ENCODE assay signal across 25 mouse cellular contexts in genomic region chr13:110942986-110943644, GRCm38 (mm10).
DNase-seq lines count a peak whose midpoint lies in the region; ATAC-seq and TF ChIP-seq lines count a peak whose summit lies in the region.
"Had no signal": no experiment of that assay in that cellular context is flagged by ENCODE, and none has a peak within 500 bp of the region (broad histone marks: within the 10 kb centered on the region; RNA-seq: fewer than 3 reads in every experiment).

No protein-coding gene starts in this region.

- H3K79me2 ChIP-seq in myocyte (ENCODE audit: control insufficient read depth, insufficient read depth): no peaks in the 10 kb centered on the region

- H3K4me3 ChIP-seq in kidney, postnatal 0 days (replicated peaks; ENCODE audit: low read depth, low read length): no peak overlapping the region
- H3K4me3 ChIP-seq in midbrain, embryonic 11.5 days (ENCODE audit: low read depth, low read length): no peak overlapping the region
- H3K4me3 ChIP-seq in midbrain, embryonic 15.5 days: no peak overlapping the region
- H3K4me3 ChIP-seq in myocyte: no peak overlapping the region
- H3K4me3 ChIP-seq: embryonic facial prominence, embryonic 13.5 days; forebrain, embryonic 13.5 days had no signal

- no peak for TF ChIP-seq POLR2A in myocyte (IDR thresholded peaks at IDR 0.05; ENCODE audit: insufficient read length, low read depth)

- no peaks in the 10 kb centered on the region for H3K9me3 ChIP-seq in kidney, postnatal 0 days (replicated peaks; ENCODE audit: low read length)
- no peaks in the 10 kb centered on the region for H3K9me3 ChIP-seq in midbrain, embryonic 11.5 days (ENCODE audit: control insufficient read depth, low read length)
- H3K9me3 ChIP-seq in midbrain, embryonic 15.5 days: no peaks in the 10 kb centered on the region
- H3K9me3 ChIP-seq: embryonic facial prominence, embryonic 13.5 days; forebrain, embryonic 13.5 days had no signal

- no peak overlapping the region for H3ac ChIP-seq in myocyte (ENCODE audit: control insufficient read depth, insufficient read length)

- WGBS in kidney, postnatal 0 days: 58% methylated on average over 4 of the region's 4 CpGs
- 92% methylated on average over 4 of the region's 4 CpGs for WGBS in midbrain, embryonic 11.5 days
- WGBS in midbrain, embryonic 15.5 days: 89% methylated on average over 4 of the region's 4 CpGs

- no peaks in the 10 kb centered on the region for H3K27me3 ChIP-seq in kidney, postnatal 0 days (ENCODE audit: insufficient read depth, low read length)
- H3K27me3 ChIP-seq in midbrain, embryonic 11.5 days (ENCODE audit: control insufficient read depth, insufficient read depth, low read length): no peaks in the 10 kb centered on the region
- H3K27me3 ChIP-seq in midbrain, embryonic 15.5 days (replicated peaks): no peaks in the 10 kb centered on the region
- H3K27me3 ChIP-seq in myocyte (ENCODE audit: control insufficient read depth, insufficient read depth, insufficient read length): no peaks in the 10 kb centered on the region
- H3K27me3 ChIP-seq: embryonic facial prominence, embryonic 13.5 days; forebrain, embryonic 13.5 days had no signal

- H3K9ac ChIP-seq in kidney, postnatal 0 days (ENCODE audit: low read depth, low read length): no peak overlapping the region
- no peak overlapping the region for H3K9ac ChIP-seq in midbrain, embryonic 11.5 days (ENCODE audit: low read length)
- H3K9ac ChIP-seq in midbrain, embryonic 15.5 days: no peak overlapping the region
- H3K9ac ChIP-seq: embryonic facial prominence, embryonic 13.5 days; forebrain, embryonic 13.5 days; hindbrain, embryonic 14.5 days; liver, embryonic 14.5 days; lung, embryonic 14.5 days had no signal

- no peak for ATAC-seq in kidney, postnatal 0 days (replicated peaks; ENCODE audit: low FRiP score, low read depth)
- ATAC-seq in midbrain, embryonic 11.5 days (ENCODE audit: low FRiP score): no peak
- ATAC-seq in midbrain, embryonic 15.5 days (replicated peaks): no peak
- ATAC-seq: forebrain, embryonic 13.5 days; inflammation-experienced regulatory T-cells, adult 6 months; midbrain, embryonic 16.5 days had no signal

- no peak overlapping the region for H3K4me2 ChIP-seq in kidney, postnatal 0 days (ENCODE audit: low read length)
- H3K4me2 ChIP-seq in midbrain, embryonic 11.5 days: no peak overlapping the region
- H3K4me2 ChIP-seq in midbrain, embryonic 15.5 days: no peak overlapping the region
- peak overlapping the region; percentile 52 for H3K4me2 ChIP-seq in myocyte (ENCODE audit: low read depth)
- H3K4me2 ChIP-seq: embryonic facial prominence, embryonic 13.5 days; forebrain, embryonic 13.5 days; hindbrain, embryonic 14.5 days; lung, embryonic 14.5 days had no signal

- DNase-seq in kidney, postnatal 0 days (ENCODE audit: low spot score): peak; percentile 26
- no peak for DNase-seq in kidney, adult 11 months
- DNase-seq in midbrain, embryonic 11.5 days (ENCODE audit: low spot score, missing footprints): peak; percentile 39
- DNase-seq in brain, adult 2 months (ENCODE audit: low read depth, low spot score): peak; percentile 31
- no peak for DNase-seq in urinary bladder, postnatal 36 days (ENCODE audit: low spot score in 2 of 2)
- DNase-seq in left cerebral cortex, postnatal 4 days: no peak
- DNase-seq: adrenal gland, postnatal 36 days; cerebellum, adult 18-20 months; cerebellum, postnatal 14 days; gastrocnemius, postnatal 10 days; heart, postnatal 36 days; kidney, adult 8-10 months; kidney, postnatal 36 days; lung, embryonic 14.5 days; thymus, adult 2 months; thymus, postnatal 4 days had no signal

- TF ChIP-seq CTCF in kidney, postnatal 0 days (IDR thresholded peaks at IDR 0.05; ENCODE audit: low read depth): no peak

- intact Hi-C loops in left cerebral cortex, postnatal 4 days (cut with DNase I): no loop called here

- H3K4me1 ChIP-seq in kidney, postnatal 0 days (replicated peaks; ENCODE audit: insufficient read depth, low read length): no peaks in the 10 kb centered on the region
- no peaks in the 10 kb centered on the region for H3K4me1 ChIP-seq in midbrain, embryonic 11.5 days (ENCODE audit: control insufficient read depth, insufficient read depth, low read length)
- H3K4me1 ChIP-seq in midbrain, embryonic 15.5 days: no peaks in the 10 kb centered on the region
- H3K4me1 ChIP-seq: forebrain, embryonic 13.5 days had no signal

- no peaks in the 10 kb centered on the region for H3K36me3 ChIP-seq in kidney, postnatal 0 days (ENCODE audit: insufficient read depth, low read length)
- H3K36me3 ChIP-seq in midbrain, embryonic 11.5 days (ENCODE audit: control insufficient read depth, insufficient read depth, low read length): no peaks in the 10 kb centered on the region
- no peaks in the 10 kb centered on the region for H3K36me3 ChIP-seq in midbrain, embryonic 15.5 days (replicated peaks)
- no peaks in the 10 kb centered on the region for H3K36me3 ChIP-seq in myocyte (ENCODE audit: control insufficient read depth, insufficient read depth)
- H3K36me3 ChIP-seq: embryonic facial prominence, embryonic 13.5 days had no signal

- H3K27ac ChIP-seq in kidney, postnatal 0 days: no peak overlapping the region
- H3K27ac ChIP-seq in midbrain, embryonic 11.5 days (ENCODE audit: low read depth, low read length): no peak overlapping the region
- H3K27ac ChIP-seq in midbrain, embryonic 15.5 days: no peak overlapping the region
- H3K27ac ChIP-seq: forebrain, embryonic 13.5 days; hindbrain, embryonic 14.5 days; liver, embryonic 14.5 days; stomach, postnatal 0 days had no signal

TF ChIP-seq in myocyte, 11 proteins besides CTCF, POLR2A, EP300 and RAD21:
- no peak for TF ChIP-seq MYOG (IDR thresholded peaks at IDR 0.05; ENCODE audit: control insufficient read depth in 1 of 3, insufficient read depth in 1 of 3, insufficient read length in 2 of 3, low read depth in 2 of 3)
- TF ChIP-seq MYOD1 (IDR thresholded peaks at IDR 0.05; ENCODE audit: control insufficient read depth in 1 of 3, insufficient read length in 2 of 3, low read depth in 2 of 3): no peak
- no peak for TF ChIP-seq USF1 (IDR thresholded peaks at IDR 0.05; ENCODE audit: low read depth)
- peak; percentile 76; the same call in 1 of the 2 replicates for TF ChIP-seq CEBPB (IDR thresholded peaks at IDR 0.05; ENCODE audit: insufficient read depth, poor library complexity, severe bottlenecking)

Comparison
In these comparisons a context has a peak if more than half of its experiments do, and no peak if none do; other contexts are left out.
1. DNase-seq: peak in kidney, postnatal 0 days (single experiment), midbrain, embryonic 11.5 days (single experiment) and brain, adult 2 months (single experiment); none in kidney, adult 11 months (single experiment), urinary bladder, postnatal 36 days (0 of 2) and left cerebral cortex, postnatal 4 days (single experiment).